Mouse (Mus musculus) liver, embryonic 14.5 days (tissue): Measurements from ENCODE around the gene Polk.

Source experiments
- CTCF ChIP-seq: IDR thresholded peaks from 2 replicates; pipeline ENCODE4 v1.5.1; 2016; ENCODE audit warnings: antibody characterized with exemption, low read depth, control low read depth
- EP300 ChIP-seq: IDR thresholded peaks from 2 replicates; pipeline ENCODE4 v1.6.1; 2016; ENCODE audit warnings: antibody characterized with exemption, low read depth

DNA sequence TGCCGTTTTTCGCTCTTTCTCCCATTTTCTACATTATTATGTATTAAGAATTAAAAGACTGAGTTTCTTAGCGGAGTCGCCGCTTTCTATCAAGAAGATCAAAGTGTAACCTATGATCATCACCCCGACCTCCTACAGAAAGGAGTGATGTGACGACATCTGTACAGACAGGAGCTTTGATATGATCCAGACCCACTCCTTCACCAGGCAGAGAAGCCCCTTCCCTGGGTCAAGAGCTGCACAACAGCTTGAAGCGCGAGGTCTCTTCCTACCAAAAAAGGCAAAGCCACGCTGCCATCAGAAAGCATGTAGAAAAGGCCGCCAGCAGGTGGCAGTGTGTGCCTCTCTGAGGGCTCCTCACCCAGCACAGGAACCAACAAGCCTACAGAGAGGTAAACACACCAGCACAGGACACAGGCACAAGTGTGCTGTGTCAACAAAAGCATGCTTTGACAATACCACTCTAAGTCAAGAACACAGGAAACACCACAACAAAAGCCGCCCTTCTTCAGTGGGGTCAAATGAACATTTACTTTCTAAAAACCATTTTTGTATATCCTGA, 110.7 kb downstream of the Polk start:
- TF ChIP-seq EP300: no peak
- peak; percentile 94 for TF ChIP-seq CTCF
